Mouse (Mus musculus): ENCODE data around the gene Slc10a6.

- TF ChIP-seq JUND (conservative IDR thresholded peaks at IDR 0.05; ENCODE audit: low read depth, low read length) (no peak), MAX (IDR thresholded peaks at IDR 0.05; ENCODE audit: low read length) (no peak), SMC3 (IDR thresholded peaks at IDR 0.05; ENCODE audit: low read depth, low read length) (no peak), ZNF384 (IDR thresholded peaks at IDR 0.05; ENCODE audit: low read depth, low read length) (no peak), SIN3A (IDR thresholded peaks at IDR 0.05; ENCODE audit: low read length) (no peak), CTCF (conservative IDR thresholded peaks at IDR 0.05 in 1 of 2, IDR thresholded peaks at IDR 0.05 in 1 of 2; ENCODE audit: low read depth in 2 of 2, low read length in 2 of 2) (no peak), EP300 (IDR thresholded peaks at IDR 0.05; ENCODE audit: low read length) (no peak), TBP (conservative IDR thresholded peaks at IDR 0.05; ENCODE audit: low read depth, low read length) (no peak), POLR2A (IDR thresholded peaks at IDR 0.05; ENCODE audit: low read depth, low read length) (no peak), MXI1 (IDR thresholded peaks at IDR 0.05; ENCODE audit: low read depth, low read length) (no peak), GABPA (IDR thresholded peaks at IDR 0.05; ENCODE audit: insufficient replicate concordance, low read depth, low read length) (no peak), RCOR1 (conservative IDR thresholded peaks at IDR 0.05; ENCODE audit: low read depth, low read length) (no peak)
These were observed 704 bp downstream of the Slc10a6 start for GRCm38 (mm10) chr5:103628499-103628898.
